Mouse (Mus musculus) spleen, embryonic (tissue): ENCODE results near the gene Ddost.

Experiments
- CTCF ChIA-PET: fragments of 350-600 bp; sonication (Branson Sonifier 250); formaldehyde crosslinking; loops from one replicate; lab custom pipeline; 2022; lab: Charles Lee

Gene Ddost

GRCm38 (mm10) chr4:138304340-138305104 is at the start of gene Ddost:
Ddost (plus strand) TSS chr4:138304730.
- CTCF ChIA-PET = interaction anchor here (1.4 kb wide), 1 partner anchor 12 kb away, joined by 3 read pairs; no protein-coding TSS in a partner anchor

GRCm38 (mm10) chr4:138257116-138257687 is 47.3 kb upstream of the Ddost start:
- CTCF ChIA-PET = no interaction called here

- CTCF ChIA-PET = no interaction called here
Measured at GRCm38 (mm10) chr4:138258663-138259062, 45.9 kb upstream of the Ddost start.

- CTCF ChIA-PET = no interaction called here
Measured at GRCm38 (mm10) chr4:138259482-138259881, 45.0 kb upstream of the Ddost start.

GRCm38 (mm10) chr4:138261843-138262681 is 42.5 kb upstream of the Ddost start:
- CTCF ChIA-PET = interaction anchor here (1.4 kb wide), 1 partner anchor 9 kb away, joined by 6 read pairs; no protein-coding TSS in a partner anchor

GRCm38 (mm10) chr4:138267869-138268268 is 36.7 kb upstream of the Ddost start:
- CTCF ChIA-PET = no interaction called here

GRCm38 (mm10) chr4:138272011-138272997 is 32.2 kb upstream of the Ddost start:
- CTCF ChIA-PET = no interaction called here

- CTCF ChIA-PET = no interaction called here
Measured at GRCm38 (mm10) chr4:138278346-138278745, 26.2 kb upstream of the Ddost start.

- CTCF ChIA-PET = interaction anchor here (0.6 kb wide), 1 partner anchor 770 kb away, joined by 3 read pairs; no protein-coding TSS in a partner anchor
Measured at GRCm38 (mm10) chr4:138282834-138283233, 21.7 kb upstream of the Ddost start.

- CTCF ChIA-PET = no interaction called here
Measured at GRCm38 (mm10) chr4:138286411-138286810, 18.1 kb upstream of the Ddost start.

GRCm38 (mm10) chr4:138288691-138289090 is 15.8 kb upstream of the Ddost start:
- CTCF ChIA-PET = no interaction called here

GRCm38 (mm10) chr4:138292028-138292427 is 12.5 kb upstream of the Ddost start:
- CTCF ChIA-PET = no interaction called here

- CTCF ChIA-PET = no interaction called here
Measured at GRCm38 (mm10) chr4:138293261-138293948, 11.1 kb upstream of the Ddost start.

- CTCF ChIA-PET = interaction anchor here (0.7 kb wide), 1 partner anchor 612 kb away, joined by 6 read pairs; no protein-coding TSS in a partner anchor
Measured at GRCm38 (mm10) chr4:138293949-138294550, 10.5 kb upstream of the Ddost start.

- CTCF ChIA-PET = no interaction called here
Measured at GRCm38 (mm10) chr4:138301271-138301780, 3.2 kb upstream of the Ddost start.

- CTCF ChIA-PET = no interaction called here
Measured at GRCm38 (mm10) chr4:138303011-138303410, 1.5 kb upstream of the Ddost start.

- CTCF ChIA-PET = no interaction called here
Measured at GRCm38 (mm10) chr4:138303742-138304141, 788 bp upstream of the Ddost start.

- CTCF ChIA-PET = interaction anchor here (0.6 to 3.1 kb wide), 2 partner anchors 12 to 1558 kb away, joined by 3 to 8 read pairs; no protein-coding TSS in a partner anchor
Measured at GRCm38 (mm10) chr4:138307025-138307424, 2.5 kb downstream of the Ddost start.

- CTCF ChIA-PET = interaction anchor here (3.1 kb wide), 1 partner anchor 11 kb away, joined by 8 read pairs; no protein-coding TSS in a partner anchor
Measured at GRCm38 (mm10) chr4:138307739-138308138, 3.2 kb downstream of the Ddost start.
